10 mouse cellular contexts compared by ENCODE assay signal in the genomic region with DNA sequence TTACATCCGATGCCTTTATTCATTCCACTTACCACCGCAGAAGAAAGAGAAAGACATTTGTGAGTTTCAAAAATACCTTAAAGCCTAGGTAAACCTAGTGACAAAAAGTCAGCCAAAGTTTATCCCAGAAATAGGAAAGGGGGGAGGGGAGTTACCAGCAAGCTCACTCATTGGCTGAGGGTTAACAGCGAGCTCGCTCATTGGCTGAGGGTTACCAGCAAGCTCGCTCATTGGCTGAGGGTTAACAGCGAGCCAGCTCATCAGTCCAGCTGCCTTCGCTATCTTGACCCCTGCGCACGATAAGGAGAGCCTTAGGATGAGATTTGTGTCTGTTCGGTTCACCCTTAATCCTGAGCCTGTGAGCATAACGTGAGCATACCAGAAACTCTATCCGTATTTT. TPM values are rescaled to one million over a fixed set of nuclear protein-coding genes. Genes with fewer than 3 reads are reported as not detected.
A peak's percentile ranks its signal among the peaks of the same experiment; 100 is the strongest.
DNase-seq lines count a peak whose midpoint lies in the region; ATAC-seq and TF ChIP-seq lines count a peak whose summit lies in the region.
"Had no signal": no experiment of that assay in that cellular context is flagged by ENCODE, and none has a peak within 500 bp of the region (broad histone marks: within the 10 kb centered on the region; RNA-seq: fewer than 3 reads in every experiment).

No protein-coding gene starts in this region.

- no peak overlapping the region for H3K27ac ChIP-seq in heart, postnatal 0 days (ENCODE audit: low read depth)
- no peak overlapping the region for H3K27ac ChIP-seq in embryonic facial prominence, embryonic 13.5 days
- H3K27ac ChIP-seq in limb, embryonic 11.5 days (replicated peaks; ENCODE audit: low read depth, low read length): no peak overlapping the region
- no peak overlapping the region for H3K27ac ChIP-seq in neural tube, embryonic 15.5 days (replicated peaks)
- no peak overlapping the region for H3K27ac ChIP-seq in kidney, adult 2 months (ENCODE audit: insufficient read depth, low read depth, low read length)

- ATAC-seq in heart, postnatal 0 days (ENCODE audit: insufficient read depth, low read depth): no peak
- ATAC-seq in embryonic facial prominence, embryonic 13.5 days (ENCODE audit: insufficient number of reproducible peaks, insufficient read depth, low FRiP score, low TSS enrichment, low read depth): peak; percentile 59; the same call in 1 of the 2 replicates
- peak; percentile 91; the same call in 1 of the 2 replicates for ATAC-seq in limb, embryonic 11.5 days (ENCODE audit: insufficient number of reproducible peaks, low FRiP score, low TSS enrichment, low read depth)
- ATAC-seq in neural tube, embryonic 15.5 days (ENCODE audit: low FRiP score): peak; percentile 90
- ATAC-seq: inflammation-experienced regulatory T-cells, adult 6 months had no signal

- H3K36me3 ChIP-seq in heart, postnatal 0 days (replicated peaks; ENCODE audit: control insufficient read depth, insufficient read depth, low read length): no peaks in the 10 kb centered on the region
- no peaks in the 10 kb centered on the region for H3K36me3 ChIP-seq in embryonic facial prominence, embryonic 13.5 days
- H3K36me3 ChIP-seq in limb, embryonic 11.5 days (ENCODE audit: control insufficient read depth, insufficient read depth, low read length): no peaks in the 10 kb centered on the region
- H3K36me3 ChIP-seq in neural tube, embryonic 15.5 days: no peaks in the 10 kb centered on the region
- no peaks in the 10 kb centered on the region for H3K36me3 ChIP-seq in kidney, adult 2 months (ENCODE audit: control insufficient read depth, insufficient read depth, low read length)

- H3K9me3 ChIP-seq in heart, postnatal 0 days (replicated peaks; ENCODE audit: control insufficient read depth, low read length): no peaks in the 10 kb centered on the region
- H3K9me3 ChIP-seq in embryonic facial prominence, embryonic 13.5 days: no peaks in the 10 kb centered on the region
- no peaks in the 10 kb centered on the region for H3K9me3 ChIP-seq in limb, embryonic 11.5 days (ENCODE audit: control insufficient read depth, low read length)
- no peaks in the 10 kb centered on the region for H3K9me3 ChIP-seq in neural tube, embryonic 15.5 days (replicated peaks)

- peak; percentile 10 for DNase-seq in heart, postnatal 0 days (ENCODE audit: low spot score)
- DNase-seq in heart, adult 9 months (ENCODE audit: low spot score in 2 of 2): no peak
- peak; percentile 50 for DNase-seq in limb, embryonic 11.5 days (ENCODE audit: low spot score)
- DNase-seq in cerebellum, adult 18-20 months: no peak
- DNase-seq in layer of hippocampus, postnatal 10 days (ENCODE audit: low spot score in 2 of 2): no peak
- DNase-seq in kidney, adult 2 months: no peak
- DNase-seq: thymus, postnatal 14 days had no signal

- no peak for TF ChIP-seq POLR2A in kidney, adult 2 months (IDR thresholded peaks at IDR 0.05; ENCODE audit: low read depth, low read length)

- no peak for TF ChIP-seq CTCF in heart, postnatal 0 days (IDR thresholded peaks at IDR 0.05; ENCODE audit: low read depth)
- TF ChIP-seq CTCF in kidney, adult 2 months (conservative IDR thresholded peaks at IDR 0.05; ENCODE audit: insufficient read depth, insufficient read length, low read depth, low read length): no peak

- H3K9ac ChIP-seq in heart, postnatal 0 days (replicated peaks; ENCODE audit: low read depth, low read length): no peak overlapping the region
- no peak overlapping the region for H3K9ac ChIP-seq in embryonic facial prominence, embryonic 13.5 days
- H3K9ac ChIP-seq in limb, embryonic 11.5 days (ENCODE audit: low read length): no peak overlapping the region
- H3K9ac ChIP-seq in neural tube, embryonic 15.5 days (replicated peaks): no peak overlapping the region

- no peak overlapping the region for H3K4me3 ChIP-seq in heart, postnatal 0 days (ENCODE audit: low read depth, low read length)
- no peak overlapping the region for H3K4me3 ChIP-seq in embryonic facial prominence, embryonic 13.5 days
- H3K4me3 ChIP-seq in limb, embryonic 11.5 days (ENCODE audit: low read depth, low read length): no peak overlapping the region
- H3K4me3 ChIP-seq in neural tube, embryonic 15.5 days (replicated peaks): peak overlapping the region; percentile 21
- H3K4me3 ChIP-seq in kidney, adult 2 months (ENCODE audit: insufficient read depth, low read depth, low read length): no peak overlapping the region

- H3K4me1 ChIP-seq in heart, postnatal 0 days (ENCODE audit: control insufficient read depth, insufficient read depth): 0 out of 2 replicates have a peak, but pooled peaks cover 6% of the 10 kb centered on the region
- H3K4me1 ChIP-seq in embryonic facial prominence, embryonic 13.5 days: no peaks in the 10 kb centered on the region
- no peaks in the 10 kb centered on the region for H3K4me1 ChIP-seq in limb, embryonic 11.5 days (ENCODE audit: control insufficient read depth, insufficient read depth, low read length)
- H3K4me1 ChIP-seq in neural tube, embryonic 15.5 days: peaks cover 2% of the 10 kb centered on the region; the same call in 1 of the 2 replicates
- no peaks in the 10 kb centered on the region for H3K4me1 ChIP-seq in kidney, adult 2 months (ENCODE audit: control insufficient read depth, insufficient read depth, low read length)

- peak overlapping the region; percentile 7; the same call in 1 of the 2 replicates for H3K4me2 ChIP-seq in heart, postnatal 0 days (ENCODE audit: low read depth, low read length)
- H3K4me2 ChIP-seq in embryonic facial prominence, embryonic 13.5 days: peak overlapping the region; percentile 46
- H3K4me2 ChIP-seq in limb, embryonic 11.5 days (ENCODE audit: low read depth, severe bottlenecking): peak overlapping the region; percentile 24
- H3K4me2 ChIP-seq in neural tube, embryonic 15.5 days: peak overlapping the region; percentile 51

- H3K27me3 ChIP-seq in heart, postnatal 0 days (ENCODE audit: control insufficient read depth, insufficient read depth, low read length): no peaks in the 10 kb centered on the region
- no peaks in the 10 kb centered on the region for H3K27me3 ChIP-seq in embryonic facial prominence, embryonic 13.5 days
- no peaks in the 10 kb centered on the region for H3K27me3 ChIP-seq in limb, embryonic 11.5 days (ENCODE audit: control insufficient read depth, insufficient read depth, low read length)
- no peaks in the 10 kb centered on the region for H3K27me3 ChIP-seq in neural tube, embryonic 15.5 days (replicated peaks)
- H3K27me3 ChIP-seq in kidney, adult 2 months (replicated peaks; ENCODE audit: control insufficient read depth, insufficient read depth, low read length): no peaks in the 10 kb centered on the region

- WGBS in heart, postnatal 0 days: 22% methylated on average over 12 of the region's 12 CpGs
- 13% methylated on average over 12 of the region's 12 CpGs for WGBS in embryonic facial prominence, embryonic 13.5 days
- 17% methylated on average over 12 of the region's 12 CpGs for WGBS in limb, embryonic 11.5 days
- WGBS in neural tube, embryonic 15.5 days: 17% methylated on average over 12 of the region's 12 CpGs
- 44% methylated on average over 12 of the region's 12 CpGs for WGBS in kidney, adult 2 months

- no peak for TF ChIP-seq EP300 in heart, postnatal 0 days (IDR thresholded peaks at IDR 0.05; ENCODE audit: low read depth)

RNA-seq across cellular contexts. Expression of a gene that starts 6.9 kb away (rescaled TPM):
- 12.6 and 14.0 TPM in 2 replicates for total RNA-seq in heart, postnatal 0 days (2014; rRNA removed; ENCODE audit: low replicate concordance)
- polyA plus RNA-seq in heart, postnatal 0 days (2015; fragmentation: Nextera tagmentation; extraction: Ambion mirVana): 22.8 and 24.3 TPM in 2 replicates
- 96.1 and 105 TPM in 2 replicates for polyA plus RNA-seq in embryonic facial prominence, embryonic 13.5 days (2015; fragmentation: Nextera tagmentation; extraction: Ambion mirVana)
- polyA plus RNA-seq in limb, embryonic 11.5 days (2014; fragmentation: Nextera tagmentation; extraction: Ambion mirVana): 110 and 122 TPM in 2 replicates
- polyA plus RNA-seq in neural tube, embryonic 15.5 days (2015; fragmentation: Nextera tagmentation; extraction: Ambion mirVana): 55.7 and 57.7 TPM in 2 replicates
- total RNA-seq in layer of hippocampus, postnatal 10 days (2021): 10 to 100 TPM; 40.4 to 52.1 TPM
- polyA plus RNA-seq in kidney, adult 2 months (2012; rRNA removed): 5.8 and 5.9 TPM in 2 replicates

Comparison
In these comparisons a context has a peak if more than half of its experiments do, and no peak if none do; other contexts are left out.
1. DNase-seq: peak in heart, postnatal 0 days (single experiment) and limb, embryonic 11.5 days (single experiment); none in heart, adult 9 months (0 of 2), cerebellum, adult 18-20 months (0 of 2), layer of hippocampus, postnatal 10 days (0 of 2) and kidney, adult 2 months (single experiment).
2. Peak in every context shown above with its lines, with median percentiles within 50 percentile points of each other: H3K4me2 ChIP-seq.